Mouse (Mus musculus): Measurements from ENCODE around the gene Rhox7a.
"Not testable (repeated sequence)": the region's sequence is repeated elsewhere in the genome, so short reads cannot be mapped to it uniquely, and the experiment has no call there.

Gene Rhox7a

GRCm38 (mm10) chrX:37831386-37831785 lies at the start of gene Rhox7a:
Gene Rhox7a, plus strand, starts transcription at chrX:37831686.
- not testable (repeated sequence) for DNase-seq

GRCm38 (mm10) chrX:37807286-37808080 lies 24.0 kb upstream of the Rhox7a start:
- no peak for DNase-seq

GRCm38 (mm10) chrX:37809396-37809795 lies 22.1 kb upstream of the Rhox7a start:
- no peak for DNase-seq

- DNase-seq, result peak in 1 of 2 experiments; percentile 9
These were observed 20.3 kb upstream of the Rhox7a start for GRCm38 (mm10) chrX:37811179-37811578.

DNA sequence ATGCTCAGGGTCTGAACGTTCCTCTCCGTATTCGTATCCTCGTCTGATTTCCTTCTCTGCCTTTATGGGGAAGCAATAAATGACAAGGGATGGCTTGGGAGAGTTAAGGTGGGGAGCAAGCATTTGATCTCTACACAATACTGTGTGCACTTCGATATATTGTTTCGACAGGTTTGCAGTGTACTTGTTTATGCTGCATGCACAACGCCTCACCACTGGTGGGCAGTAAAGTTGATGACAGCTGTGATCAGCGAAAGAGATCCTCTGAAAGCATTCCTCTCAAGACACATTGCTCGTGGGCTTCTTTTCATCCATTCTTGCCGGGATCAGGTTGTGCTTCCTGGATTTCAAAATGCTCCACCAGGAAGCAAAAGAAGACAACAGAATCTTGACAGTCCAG lies 15.8 kb upstream of the Rhox7a start:
- no peak for DNase-seq

DNA sequence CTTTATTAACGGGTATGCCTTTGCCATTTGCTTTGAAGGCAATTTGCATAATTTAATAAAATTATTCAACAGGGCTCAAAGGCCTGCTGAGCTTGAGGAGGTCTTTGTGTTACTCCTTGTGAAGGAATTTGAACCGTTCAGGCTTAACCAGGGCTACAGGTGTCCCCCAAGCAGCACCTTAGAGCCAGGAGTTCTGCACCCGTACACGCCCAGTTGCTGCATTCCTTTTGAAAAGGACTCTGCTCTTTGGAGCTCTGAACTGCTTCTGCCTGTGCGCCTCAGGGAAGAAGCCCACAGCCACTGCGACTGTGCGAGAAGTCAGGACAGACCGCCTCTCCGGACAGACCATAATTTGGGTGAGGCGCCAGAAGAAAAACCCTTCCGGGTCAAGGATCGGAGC lies 4.9 kb upstream of the Rhox7a start, which contains the start of gene Rhox6:
Gene Rhox6 (plus strand): TSS at position 301 of the 400 bp plus-strand sequence.
- DNase-seq, result not testable (repeated sequence)

- no peak for DNase-seq
These were observed 40.2 kb downstream of the Rhox7a start for GRCm38 (mm10) chrX:37871641-37872040.

DNA sequence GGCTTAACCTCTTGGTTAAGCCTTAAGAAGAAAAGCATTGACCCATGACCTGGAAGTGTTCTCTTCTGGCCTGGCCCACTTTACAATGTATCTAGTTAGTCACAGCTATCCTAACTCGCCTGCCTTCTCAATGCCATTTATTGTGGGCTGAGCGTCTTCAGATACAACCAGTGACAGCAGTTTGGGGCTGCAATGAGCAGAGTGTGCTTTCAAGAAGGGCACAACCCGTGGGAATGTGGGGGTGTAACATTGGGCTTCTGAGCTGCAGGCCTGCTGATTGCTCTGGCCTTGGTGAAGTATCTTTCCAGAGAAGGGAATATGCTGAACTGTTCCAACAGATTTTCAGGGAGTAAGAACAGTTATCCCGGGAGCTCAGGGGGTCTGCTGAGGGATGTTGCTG lies 47.4 kb downstream of the Rhox7a start, which contains the start of gene Rhox8:
Gene Rhox8 (minus strand): TSS at position 101 of the 400 bp plus-strand sequence.
- no peak for DNase-seq
